Mouse (Mus musculus) lung, adult 2 months (tissue): Measurements from ENCODE around the gene Nrxn3.

Source experiments
- CTCF ChIP-seq: fragments of 200-500 bp; IDR thresholded peaks from 2 replicates; pipeline ENCODE4 v1.5.1; 2011; ENCODE audit warnings: mild to moderate bottlenecking, low read length, control low read depth; ENCODE audit not compliant: insufficient read depth
- POLR2A ChIP-seq: fragments of 200-500 bp; IDR thresholded peaks from 2 replicates; pipeline ENCODE4 v1.6.1; 2011; ENCODE audit warnings: low read depth, mild to moderate bottlenecking, control low read depth, low read length, borderline replicate concordance; ENCODE audit errors: extremely low read depth

DNA sequence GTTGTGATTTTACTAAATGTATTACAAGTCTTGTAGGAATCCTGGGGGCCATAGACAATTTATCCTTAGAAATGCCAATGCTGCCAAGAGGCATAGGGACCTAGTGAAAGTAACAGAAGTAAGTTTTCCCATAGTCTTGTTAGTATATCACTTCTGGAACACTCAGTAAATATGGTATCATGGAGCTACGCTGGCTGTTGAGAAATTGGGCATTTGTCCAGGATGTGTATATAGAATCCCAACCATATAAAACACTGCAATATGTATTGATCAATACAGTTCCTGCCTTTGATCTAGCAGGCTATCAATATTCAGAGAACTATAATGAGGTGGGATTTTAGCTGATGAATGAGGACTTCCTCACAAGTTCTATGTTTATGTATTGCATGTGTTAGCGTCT, 1107.3 kb downstream of the Nrxn3 start:
- TF ChIP-seq POLR2A (no peak), CTCF (no peak)
